Mouse (Mus musculus): ENCODE measurements around the gene Pigk. TPM values are rescaled to one million over a fixed set of nuclear protein-coding genes. Genes with fewer than 3 reads are reported as not detected.

Pigk gene
- polyA plus RNA-seq, 1 experiment from 2014 or later, result 42.9 TPM

DNA sequence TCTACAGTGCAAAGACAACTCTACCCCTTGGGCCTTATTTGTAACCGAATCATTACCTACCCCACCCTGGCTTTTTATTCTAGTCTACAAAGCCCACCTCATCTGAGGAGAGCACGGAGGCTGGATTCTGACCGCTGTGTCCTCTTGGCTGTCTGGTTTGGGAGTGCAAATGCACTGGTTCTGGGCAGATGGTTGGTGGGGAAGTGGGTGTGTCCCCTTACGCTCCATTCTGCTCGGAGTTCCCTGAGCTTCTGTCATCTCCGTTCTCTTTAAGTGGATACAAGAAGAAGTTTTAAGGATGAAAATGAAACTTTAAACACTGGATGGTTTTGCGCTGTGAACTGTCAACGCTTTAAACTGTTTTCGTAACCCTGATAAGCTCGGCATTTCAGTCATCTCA, 199.2 kb downstream of the Pigk start:
- ATAC-seq (replicated peaks; ENCODE audit: low FRiP score, low TSS enrichment, low read depth) (no peak), DNase-seq (ENCODE audit: low spot score) (no peak)
- no peak overlapping the region for H3K4me3 ChIP-seq (ENCODE audit: low read depth, low read length)
- H3K4me1 ChIP-seq (replicated peaks; ENCODE audit: control insufficient read depth, insufficient read depth, low read length), result no peaks in the 10 kb centered on the region
- H3K27ac ChIP-seq (ENCODE audit: low read depth), result no peak overlapping the region
- 88% methylated on average over 10 of the region's 10 CpGs for WGBS
- H3K4me2 ChIP-seq (ENCODE audit: low read length), result no peak overlapping the region
- H3K9ac ChIP-seq (ENCODE audit: low read length), result no peak overlapping the region
- H3K9me3 ChIP-seq (ENCODE audit: control insufficient read depth, low read length), result no peaks in the 10 kb centered on the region
- no peaks in the 10 kb centered on the region for H3K36me3 ChIP-seq (ENCODE audit: control insufficient read depth, insufficient read depth, low read length)
- H3K27me3 ChIP-seq (replicated peaks; ENCODE audit: control insufficient read depth, insufficient read depth, low read length), result no peaks in the 10 kb centered on the region

DNA sequence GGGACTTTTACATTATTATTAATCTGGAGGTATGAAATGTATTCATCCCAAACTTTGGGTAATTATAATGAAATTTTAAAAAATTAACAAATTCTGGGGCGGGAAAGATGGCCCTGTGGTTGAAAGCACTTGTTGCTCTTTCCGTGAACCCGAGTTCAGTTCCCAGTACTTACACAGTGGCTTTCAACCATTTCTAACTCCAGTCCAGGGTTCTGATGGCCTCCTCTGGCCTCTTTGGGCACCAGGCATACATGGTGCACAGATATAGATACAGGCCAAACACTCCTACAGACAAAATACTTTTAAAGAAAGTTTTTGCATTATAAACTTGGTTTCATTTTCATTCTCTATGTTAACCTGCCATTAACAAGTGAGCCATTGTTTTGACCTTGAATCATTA, 199.7 kb downstream of the Pigk start:
- DNase-seq (ENCODE audit: low spot score) (no peak), ATAC-seq (replicated peaks; ENCODE audit: low FRiP score, low TSS enrichment, low read depth) (no peak)
- no peak overlapping the region for H3K9ac ChIP-seq (ENCODE audit: low read length)
- H3K9me3 ChIP-seq (ENCODE audit: control insufficient read depth, low read length), result no peaks in the 10 kb centered on the region
- no peaks in the 10 kb centered on the region for H3K4me1 ChIP-seq (replicated peaks; ENCODE audit: control insufficient read depth, insufficient read depth, low read length)
- 95% methylated on average over 3 of the region's 3 CpGs for WGBS
- H3K27me3 ChIP-seq (replicated peaks; ENCODE audit: control insufficient read depth, insufficient read depth, low read length), result no peaks in the 10 kb centered on the region
- H3K36me3 ChIP-seq (ENCODE audit: control insufficient read depth, insufficient read depth, low read length), result no peaks in the 10 kb centered on the region
- H3K4me2 ChIP-seq (ENCODE audit: low read length), result no peak overlapping the region
- no peak overlapping the region for H3K4me3 ChIP-seq (ENCODE audit: low read depth, low read length)
- H3K27ac ChIP-seq (ENCODE audit: low read depth), result no peak overlapping the region

DNA sequence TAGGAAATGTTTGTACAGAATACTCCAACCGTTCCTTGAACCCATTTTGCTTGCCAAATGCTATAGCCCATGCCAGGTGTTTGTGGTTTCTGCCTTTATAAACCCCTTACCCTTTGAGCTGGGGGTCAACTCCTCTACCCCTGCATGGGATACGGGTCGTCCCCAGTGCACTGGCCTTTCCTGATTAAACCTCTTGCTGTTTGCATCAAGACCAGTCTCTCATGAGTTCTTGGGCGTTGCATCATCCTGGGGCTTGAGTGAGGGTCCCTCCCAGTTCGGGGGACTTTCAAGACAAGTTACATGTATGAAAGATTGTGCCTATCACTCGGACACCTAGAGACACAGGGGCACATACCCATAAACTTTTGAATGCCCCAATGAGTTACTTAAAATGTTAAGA, 200.5 kb downstream of the Pigk start:
- Histone ChIP-seq H3K36me3 (ENCODE audit: control insufficient read depth, insufficient read depth, low read length) (no peaks in the 10 kb centered on the region), H3K27ac (ENCODE audit: low read depth) (no peak overlapping the region), H3K4me2 (ENCODE audit: low read length) (no peak overlapping the region), H3K9ac (ENCODE audit: low read length) (no peak overlapping the region), H3K4me1 (replicated peaks; ENCODE audit: control insufficient read depth, insufficient read depth, low read length) (no peaks in the 10 kb centered on the region), H3K9me3 (ENCODE audit: control insufficient read depth, low read length) (no peaks in the 10 kb centered on the region), H3K4me3 (ENCODE audit: low read depth, low read length) (no peak overlapping the region), H3K27me3 (replicated peaks; ENCODE audit: control insufficient read depth, insufficient read depth, low read length) (no peaks in the 10 kb centered on the region)
- 87% methylated on average over 6 of the region's 6 CpGs for WGBS
- DNase-seq (ENCODE audit: low spot score) (no peak), ATAC-seq (replicated peaks; ENCODE audit: low FRiP score, low TSS enrichment, low read depth) (no peak)

DNA sequence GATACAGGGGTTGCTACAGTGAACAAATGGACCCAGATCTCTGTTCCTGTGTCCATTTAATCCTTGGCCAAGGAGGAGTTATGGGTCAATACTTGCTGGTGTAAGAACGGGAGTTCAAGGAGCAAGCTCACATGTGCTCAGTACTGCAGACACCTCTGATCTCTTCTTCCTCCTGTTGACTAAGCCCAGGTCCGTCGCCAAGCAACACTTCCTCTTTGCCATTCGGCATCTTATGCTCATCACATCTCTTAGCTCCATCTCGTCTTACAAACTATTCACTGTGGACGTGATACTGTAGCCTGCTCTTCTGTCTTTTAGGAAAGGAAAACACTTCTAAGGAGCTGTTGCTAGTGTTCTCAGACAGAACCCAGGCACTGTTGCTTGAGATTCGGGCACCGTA, 203.7 kb downstream of the Pigk start:
- no peak overlapping the region for H3K4me2 ChIP-seq (ENCODE audit: low read length)
- H3K36me3 ChIP-seq (ENCODE audit: control insufficient read depth, insufficient read depth, low read length), result no peaks in the 10 kb centered on the region
- no peak overlapping the region for H3K9ac ChIP-seq (ENCODE audit: low read length)
- no peaks in the 10 kb centered on the region for H3K4me1 ChIP-seq (replicated peaks; ENCODE audit: control insufficient read depth, insufficient read depth, low read length)
- H3K27me3 ChIP-seq (replicated peaks; ENCODE audit: control insufficient read depth, insufficient read depth, low read length), result no peaks in the 10 kb centered on the region
- DNase-seq (ENCODE audit: low spot score) (no peak), ATAC-seq (replicated peaks; ENCODE audit: low FRiP score, low TSS enrichment, low read depth) (no peak)
- WGBS, result 71% methylated on average over 8 of the region's 8 CpGs
- no peak overlapping the region for H3K4me3 ChIP-seq (ENCODE audit: low read depth, low read length)
- no peaks in the 10 kb centered on the region for H3K9me3 ChIP-seq (ENCODE audit: control insufficient read depth, low read length)
- no peak overlapping the region for H3K27ac ChIP-seq (ENCODE audit: low read depth)

DNA sequence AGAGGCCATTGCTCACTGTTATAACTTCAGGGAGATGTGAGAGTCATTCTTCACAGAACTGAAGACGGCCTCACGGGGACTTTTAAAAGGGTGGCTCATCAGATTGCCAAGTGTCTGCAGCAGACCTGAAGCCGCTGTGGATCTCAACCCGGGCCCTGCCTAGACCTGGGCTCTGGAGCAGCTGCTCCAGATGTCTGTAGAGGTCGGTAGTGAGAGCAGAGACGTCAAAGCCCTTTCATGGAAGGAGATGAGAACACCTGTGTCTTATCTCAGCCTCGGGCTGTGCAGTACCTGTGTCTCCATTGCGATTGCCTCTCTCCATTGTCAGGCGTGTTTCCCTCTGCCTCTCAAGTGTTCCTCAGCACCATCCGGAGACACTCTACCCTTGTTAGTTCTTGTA, 205.2 kb downstream of the Pigk start:
- no peak for DNase-seq (ENCODE audit: low spot score)
- Histone ChIP-seq H3K4me1 (replicated peaks; ENCODE audit: control insufficient read depth, insufficient read depth, low read length) (peaks cover 7% of the 10 kb centered on the region; the same call in 1 of the 2 replicates), H3K4me2 (ENCODE audit: low read length) (no peak overlapping the region), H3K9ac (ENCODE audit: low read length) (no peak overlapping the region), H3K27me3 (replicated peaks; ENCODE audit: control insufficient read depth, insufficient read depth, low read length) (no peaks in the 10 kb centered on the region), H3K9me3 (ENCODE audit: control insufficient read depth, low read length) (no peaks in the 10 kb centered on the region), H3K27ac (ENCODE audit: low read depth) (no peak overlapping the region), H3K36me3 (ENCODE audit: control insufficient read depth, insufficient read depth, low read length) (no peaks in the 10 kb centered on the region), H3K4me3 (ENCODE audit: low read depth, low read length) (no peak overlapping the region)
- WGBS, result 67% methylated on average over 10 of the region's 10 CpGs
- no peak for ATAC-seq (replicated peaks; ENCODE audit: low FRiP score, low TSS enrichment, low read depth)

DNA sequence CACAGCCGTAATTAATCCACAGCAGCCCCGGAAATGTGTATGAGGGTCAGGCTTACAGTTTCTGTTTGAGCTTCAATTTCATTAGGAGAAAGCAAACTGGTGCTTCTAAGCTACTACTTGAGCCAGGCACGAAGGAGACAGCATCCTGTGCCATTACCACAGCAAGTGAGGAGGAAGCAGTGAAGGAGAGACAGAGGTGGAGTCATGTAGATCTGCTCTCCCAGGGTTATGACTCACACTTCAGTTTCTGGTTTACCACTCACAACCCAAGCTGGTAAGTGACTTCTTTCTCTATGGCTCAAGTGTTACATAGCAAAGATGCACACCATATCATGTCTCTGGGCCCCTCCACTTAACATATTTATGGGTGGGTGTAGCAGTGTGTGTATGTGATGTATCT, 206.5 kb downstream of the Pigk start:
- Histone ChIP-seq H3K27ac (ENCODE audit: low read depth) (no peak overlapping the region), H3K27me3 (replicated peaks; ENCODE audit: control insufficient read depth, insufficient read depth, low read length) (no peaks in the 10 kb centered on the region), H3K9ac (ENCODE audit: low read length) (no peak overlapping the region), H3K4me1 (replicated peaks; ENCODE audit: control insufficient read depth, insufficient read depth, low read length) (peaks cover 8% of the 10 kb centered on the region; the same call in 1 of the 2 replicates), H3K4me2 (ENCODE audit: low read length) (no peak overlapping the region), H3K4me3 (ENCODE audit: low read depth, low read length) (no peak overlapping the region), H3K36me3 (ENCODE audit: control insufficient read depth, insufficient read depth, low read length) (no peaks in the 10 kb centered on the region), H3K9me3 (ENCODE audit: control insufficient read depth, low read length) (no peaks in the 10 kb centered on the region)
- DNase-seq (ENCODE audit: low spot score) (no peak), ATAC-seq (replicated peaks; ENCODE audit: low FRiP score, low TSS enrichment, low read depth) (no peak)
- 67% methylated on average over 3 of the region's 3 CpGs for WGBS

GRCm38 (mm10) chr3:152923530-152923929, 209.6 kb downstream of the Pigk start:
- Histone ChIP-seq H3K9ac (ENCODE audit: low read length) (no peak overlapping the region), H3K27me3 (replicated peaks; ENCODE audit: control insufficient read depth, insufficient read depth, low read length) (no peaks in the 10 kb centered on the region), H3K27ac (ENCODE audit: low read depth) (no peak overlapping the region), H3K4me2 (ENCODE audit: low read length) (peak overlapping the region; percentile 34), H3K4me3 (ENCODE audit: low read depth, low read length) (no peak overlapping the region), H3K4me1 (replicated peaks; ENCODE audit: control insufficient read depth, insufficient read depth, low read length) (peaks cover 8% of the 10 kb centered on the region; the same call in 1 of the 2 replicates), H3K36me3 (ENCODE audit: control insufficient read depth, insufficient read depth, low read length) (no peaks in the 10 kb centered on the region), H3K9me3 (ENCODE audit: control insufficient read depth, low read length) (no peaks in the 10 kb centered on the region)
- 33% methylated on average over 15 of the region's 15 CpGs for WGBS
- ATAC-seq (replicated peaks; ENCODE audit: low FRiP score, low TSS enrichment, low read depth), result no peak; the same call in 1 of the 2 replicates
- no peak for DNase-seq (ENCODE audit: low spot score)

GRCm38 (mm10) chr3:152925364-152925763, 211.5 kb downstream of the Pigk start:
- WGBS, result 88% methylated on average over 8 of the region's 8 CpGs
- ATAC-seq (replicated peaks; ENCODE audit: low FRiP score, low TSS enrichment, low read depth) (no peak), DNase-seq (ENCODE audit: low spot score) (no peak)
- H3K9me3 ChIP-seq (ENCODE audit: control insufficient read depth, low read length), result no peaks in the 10 kb centered on the region
- peaks cover 11% of the 10 kb centered on the region for H3K4me1 ChIP-seq (replicated peaks; ENCODE audit: control insufficient read depth, insufficient read depth, low read length)
- H3K36me3 ChIP-seq (ENCODE audit: control insufficient read depth, insufficient read depth, low read length), result no peaks in the 10 kb centered on the region
- no peak overlapping the region for H3K4me2 ChIP-seq (ENCODE audit: low read length)
- H3K4me3 ChIP-seq (ENCODE audit: low read depth, low read length), result no peak overlapping the region
- no peak overlapping the region for H3K9ac ChIP-seq (ENCODE audit: low read length)
- no peak overlapping the region for H3K27ac ChIP-seq (ENCODE audit: low read depth)
- H3K27me3 ChIP-seq (replicated peaks; ENCODE audit: control insufficient read depth, insufficient read depth, low read length), result no peaks in the 10 kb centered on the region

DNA sequence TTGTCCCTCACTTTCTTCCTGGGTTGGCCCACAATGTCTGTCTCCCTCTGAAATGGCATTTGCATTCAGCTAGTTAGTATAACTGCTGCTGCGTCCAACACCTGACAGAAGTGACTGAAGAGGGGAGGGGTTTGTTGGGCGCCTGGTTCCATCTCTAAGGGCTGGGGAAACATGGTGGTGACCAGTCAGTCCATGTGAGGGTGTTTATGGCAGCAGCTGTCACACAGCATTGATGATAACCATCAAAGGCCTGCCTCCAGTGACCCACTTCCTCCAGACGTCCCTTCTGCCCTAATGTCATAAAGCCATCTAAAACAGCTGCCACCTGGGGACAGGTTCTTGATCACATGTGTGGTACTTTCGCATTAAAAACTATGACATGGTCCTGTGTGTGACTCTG, 212.3 kb downstream of the Pigk start:
- H3K9me3 ChIP-seq (ENCODE audit: control insufficient read depth, low read length), result no peaks in the 10 kb centered on the region
- no peak for ATAC-seq (replicated peaks; ENCODE audit: low FRiP score, low TSS enrichment, low read depth)
- 52% methylated on average over 4 of the region's 4 CpGs for WGBS

More for the DNA sequence above, 212.3 kb downstream of the Pigk start:
- H3K4me3 ChIP-seq (ENCODE audit: low read depth, low read length), result no peak overlapping the region
- peaks cover 11% of the 10 kb centered on the region for H3K4me1 ChIP-seq (replicated peaks; ENCODE audit: control insufficient read depth, insufficient read depth, low read length)
- H3K27ac ChIP-seq (ENCODE audit: low read depth), result no peak overlapping the region
- no peak overlapping the region for H3K4me2 ChIP-seq (ENCODE audit: low read length)
- no peaks in the 10 kb centered on the region for H3K27me3 ChIP-seq (replicated peaks; ENCODE audit: control insufficient read depth, insufficient read depth, low read length)
- DNase-seq (ENCODE audit: low spot score), result no peak
- no peak overlapping the region for H3K9ac ChIP-seq (ENCODE audit: low read length)
- no peaks in the 10 kb centered on the region for H3K36me3 ChIP-seq (ENCODE audit: control insufficient read depth, insufficient read depth, low read length)
